Mouse (Mus musculus): ENCODE measurements around the gene Chil1.

Chil1 gene

DNA sequence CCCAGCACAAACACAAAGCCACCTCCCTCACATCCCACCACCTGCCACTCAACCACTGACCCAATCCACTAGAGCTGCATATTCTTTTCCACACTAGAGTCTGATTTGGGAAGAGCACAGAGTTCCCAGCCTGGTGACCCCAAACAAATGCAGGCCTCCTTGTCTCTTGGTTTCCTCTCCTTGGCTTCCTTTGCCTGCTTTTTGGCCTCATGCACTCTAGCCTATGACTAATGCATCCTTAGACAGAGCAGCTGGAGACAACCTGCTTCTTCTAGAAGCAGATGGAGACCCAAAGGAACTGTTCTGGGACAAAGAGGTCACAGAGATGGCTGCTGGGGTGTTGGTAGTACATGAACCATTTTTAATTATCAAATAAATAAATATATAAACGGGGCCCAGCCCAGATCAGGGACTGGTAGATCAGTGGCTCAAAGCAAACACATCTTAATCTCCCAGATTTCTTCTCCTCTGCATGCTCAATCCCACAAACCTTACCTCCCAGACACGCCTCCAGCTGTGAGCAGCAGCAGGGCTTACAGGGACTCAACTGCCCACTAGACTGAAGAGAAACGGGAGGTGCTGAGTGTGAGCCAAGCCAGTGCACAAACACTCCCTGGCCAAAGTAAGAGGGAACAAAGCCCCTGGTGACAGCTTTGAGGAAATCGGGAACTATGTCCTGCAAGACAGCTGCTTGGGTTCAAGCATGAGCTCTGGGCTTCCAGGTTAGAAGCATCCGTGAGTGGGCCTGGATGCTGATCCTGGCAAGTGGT, 48.0 kb downstream of the Chil1 start:
- CTCF ChIA-PET = no interaction called here
- POLR2A ChIA-PET = no interaction called here

DNA sequence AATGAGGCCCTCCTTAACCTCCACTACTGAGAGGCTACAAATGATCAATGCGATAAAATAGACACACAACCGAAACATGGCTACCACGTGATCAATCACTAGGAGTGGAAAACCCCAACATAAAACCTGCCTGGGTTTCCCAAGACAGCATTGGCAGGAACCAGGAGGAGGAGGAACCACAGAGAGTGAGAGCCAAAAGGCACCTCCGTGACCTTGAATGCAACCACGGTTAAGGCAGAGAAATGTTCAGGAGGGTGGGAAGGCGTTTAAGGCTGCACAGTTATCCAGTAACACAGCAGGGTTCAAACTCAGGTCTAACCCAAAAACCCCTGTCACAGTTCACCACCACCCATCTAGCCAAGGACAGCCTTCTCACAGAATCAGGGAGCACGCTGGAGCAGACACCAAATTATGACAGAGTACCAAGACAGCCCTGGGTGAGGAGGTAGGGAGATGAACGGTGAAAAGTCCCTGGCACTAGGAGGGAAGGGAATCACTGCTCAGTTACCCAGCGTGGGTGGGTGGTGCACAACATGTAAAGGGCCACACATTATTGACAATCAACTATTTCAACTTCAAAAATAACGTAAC, 48.8 kb downstream of the Chil1 start:
- POLR2A ChIA-PET = interaction anchor here in 1 of 4 experiments (0.6 to 1.2 kb wide), 2 partner anchors 9 to 560 kb away, joined by 3 to 5 read pairs; no protein-coding TSS in a partner anchor
- CTCF ChIA-PET = interaction anchor here in 2 of 4 experiments (0.6 to 1.6 kb wide), 3 partner anchors 13 to 1715 kb away, joined by 3 to 5 read pairs (median 3); no protein-coding TSS in a partner anchor

DNA sequence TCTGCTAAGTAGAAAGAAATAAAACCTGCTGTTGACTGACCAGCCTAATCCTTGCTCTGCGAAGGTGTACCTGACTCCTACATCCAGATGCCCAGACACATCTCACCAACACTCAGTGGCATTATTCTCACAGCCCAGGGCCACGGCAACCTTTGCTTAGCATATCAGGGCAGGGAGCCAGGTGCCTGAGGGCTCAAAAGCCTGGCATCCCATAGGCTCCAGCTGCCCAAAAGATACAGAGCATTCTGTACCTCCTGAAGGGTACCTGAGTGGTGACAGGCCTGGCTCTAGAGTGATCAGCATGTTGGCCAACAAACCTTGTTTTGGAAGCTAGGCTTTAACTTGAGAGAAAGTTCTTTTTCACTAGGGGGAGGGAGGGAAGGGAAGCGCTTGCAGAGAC, 49.3 kb downstream of the Chil1 start:
- ChIA-PET CTCF (interaction anchor here in 2 of 4 experiments (0.6 to 1.6 kb wide), 3 partner anchors 13 to 1716 kb away, joined by 3 to 5 read pairs (median 3); no protein-coding TSS in a partner anchor), POLR2A (interaction anchor here in 2 of 4 experiments (0.6 to 1.3 kb wide), 3 partner anchors 9 to 560 kb away, joined by 3 to 5 read pairs (median 4); no protein-coding TSS in a partner anchor)

DNA sequence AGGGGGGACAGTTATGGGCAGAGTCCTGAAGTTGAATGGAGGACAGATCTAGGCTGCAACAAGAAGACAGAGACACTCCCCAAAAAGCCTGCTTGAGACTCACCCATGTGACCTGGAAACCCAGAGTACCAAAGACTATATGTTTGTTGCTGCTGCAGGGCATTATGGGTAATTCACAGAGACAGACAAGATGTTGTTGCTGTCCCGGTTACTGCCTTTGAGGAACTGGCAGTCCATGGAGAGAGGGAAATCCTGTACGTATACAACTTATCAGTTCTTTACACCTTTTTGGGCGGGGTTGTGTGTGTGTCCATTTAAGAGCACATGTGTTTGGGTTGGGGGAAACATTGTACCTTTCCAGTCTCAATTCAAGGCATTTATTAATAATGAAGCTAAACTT, 49.7 kb downstream of the Chil1 start:
- ChIA-PET CTCF (interaction anchor here in 2 of 4 experiments (0.6 to 1.6 kb wide), 4 partner anchors 12 to 1716 kb away, joined by 3 to 5 read pairs (median 3); no protein-coding TSS in a partner anchor), POLR2A (interaction anchor here in 2 of 4 experiments (0.6 to 1.3 kb wide), 3 partner anchors 8 to 559 kb away, joined by 3 to 5 read pairs (median 4); no protein-coding TSS in a partner anchor)

DNA sequence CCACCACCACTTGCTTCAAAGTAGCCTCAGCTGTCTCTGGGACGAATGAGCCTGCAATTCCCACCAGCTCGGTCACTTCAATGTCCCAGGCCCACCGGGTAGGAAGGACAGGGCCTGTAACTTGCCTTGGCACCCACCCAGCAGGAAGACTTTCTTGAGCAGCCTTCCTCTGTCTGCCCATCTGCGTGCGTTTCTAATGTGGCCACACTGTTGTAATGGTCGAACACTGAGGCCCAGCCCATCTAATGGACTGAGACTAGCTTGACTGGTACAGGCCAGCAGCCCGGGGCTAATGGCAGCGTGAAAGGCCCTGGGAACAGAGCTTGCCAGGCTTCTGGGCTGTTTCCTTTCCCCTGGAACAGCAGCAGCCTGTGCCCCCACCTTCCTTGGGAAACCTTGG, 50.4 kb downstream of the Chil1 start:
- CTCF ChIA-PET = interaction anchor here in 3 of 4 experiments (0.5 to 1.6 kb wide), 4 partner anchors 12 to 110 kb away, joined by 3 to 5 read pairs (median 3); no protein-coding TSS in a partner anchor
- POLR2A ChIA-PET = interaction anchor here in 2 of 4 experiments (1.3 to 1.8 kb wide), 2 partner anchors 15 to 16 kb away, joined by 4 read pairs; no protein-coding TSS in a partner anchor

DNA sequence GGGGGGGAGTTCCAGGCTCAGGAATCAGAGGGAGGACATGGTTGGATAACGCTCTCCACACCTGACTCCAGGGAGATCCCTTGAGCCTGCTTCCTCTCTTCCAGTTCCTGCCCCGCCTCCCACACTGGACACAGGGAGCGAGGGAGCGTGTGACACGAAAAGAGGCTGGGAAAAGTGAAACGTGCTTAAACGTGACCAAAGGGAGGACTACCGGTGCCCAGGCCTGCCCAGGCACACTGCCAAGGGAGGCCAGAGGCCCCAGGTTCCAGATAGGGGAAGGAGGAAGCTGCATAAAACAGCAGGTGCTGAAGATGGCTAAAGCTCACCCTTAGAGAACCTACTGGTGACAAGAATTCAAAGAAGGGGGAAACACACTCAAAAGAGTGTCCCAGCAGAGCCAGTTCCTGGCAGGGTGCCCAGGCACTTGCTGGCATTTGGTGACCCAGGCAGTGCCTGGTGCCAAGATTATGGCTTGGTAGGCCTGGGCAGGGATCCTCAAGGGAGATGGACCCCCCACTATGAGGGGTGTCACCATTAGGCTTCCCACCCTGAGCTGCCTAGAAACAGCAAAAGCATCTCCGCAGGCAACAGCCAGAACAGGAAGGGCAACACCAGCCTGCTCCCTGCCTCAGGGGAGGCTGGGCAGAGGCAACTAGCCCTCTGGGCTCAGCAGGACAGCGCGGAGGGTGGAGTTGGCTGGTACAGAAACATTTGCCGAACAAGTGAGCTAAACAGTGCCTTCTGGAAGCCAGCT, 51.0 kb downstream of the Chil1 start:
- CTCF ChIA-PET = interaction anchor here in 2 of 4 experiments (0.5 to 1.9 kb wide), 3 partner anchors 35 to 113 kb away, joined by 3 to 5 read pairs (median 4); no protein-coding TSS in a partner anchor
- POLR2A ChIA-PET = interaction anchor here in 2 of 4 experiments (0.9 to 1.8 kb wide), 3 partner anchors 10 to 35 kb away, joined by 3 to 4 read pairs (median 3); no protein-coding TSS in a partner anchor

DNA sequence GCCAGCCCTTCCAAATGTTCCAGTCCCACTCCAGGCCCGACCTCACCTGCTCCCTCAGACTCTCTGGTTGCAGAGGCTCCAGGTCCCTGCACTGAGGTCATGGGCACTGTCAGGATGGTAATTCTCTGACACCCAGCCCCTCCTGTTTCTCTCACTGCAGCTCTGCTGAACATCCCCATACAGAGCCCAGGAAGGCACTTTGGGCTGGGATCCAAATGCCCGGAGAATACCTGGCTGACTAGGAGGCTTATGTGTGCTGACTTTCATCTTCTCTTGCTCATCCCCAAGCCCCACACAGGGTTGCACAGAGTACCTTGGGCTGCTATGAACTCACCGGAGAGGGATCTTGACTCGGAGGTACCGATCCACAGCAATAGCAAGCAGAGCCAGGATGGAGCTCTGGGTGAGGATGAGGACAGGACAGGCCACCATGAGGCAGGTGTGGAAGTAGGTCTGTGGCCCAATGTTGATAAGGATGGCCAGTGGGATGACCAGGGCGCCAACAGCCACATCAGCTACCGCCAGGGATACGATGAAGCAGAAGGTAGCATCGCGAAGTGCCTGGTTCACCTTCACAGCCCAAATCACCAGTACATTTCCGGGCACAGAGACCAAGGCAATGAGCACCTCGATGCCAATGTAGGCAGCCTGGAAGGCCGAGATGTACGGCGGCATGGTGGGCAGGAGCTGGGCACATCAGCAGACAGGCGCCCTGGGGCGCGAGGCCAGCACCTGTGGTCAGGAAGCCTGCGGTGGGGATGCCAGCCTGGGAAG, 51.9 kb downstream of the Chil1 start:
- ChIA-PET POLR2A (interaction anchor here in 2 of 4 experiments (0.5 to 1.8 kb wide), 7 partner anchors 11 to 379 kb away, joined by 3 to 6 read pairs (median 4); no protein-coding TSS in a partner anchor), CTCF (interaction anchor here in 3 of 4 experiments (1.4 to 2.7 kb wide), 4 partner anchors 10 to 114 kb away, joined by 3 to 8 read pairs (median 4); no protein-coding TSS in a partner anchor)

DNA sequence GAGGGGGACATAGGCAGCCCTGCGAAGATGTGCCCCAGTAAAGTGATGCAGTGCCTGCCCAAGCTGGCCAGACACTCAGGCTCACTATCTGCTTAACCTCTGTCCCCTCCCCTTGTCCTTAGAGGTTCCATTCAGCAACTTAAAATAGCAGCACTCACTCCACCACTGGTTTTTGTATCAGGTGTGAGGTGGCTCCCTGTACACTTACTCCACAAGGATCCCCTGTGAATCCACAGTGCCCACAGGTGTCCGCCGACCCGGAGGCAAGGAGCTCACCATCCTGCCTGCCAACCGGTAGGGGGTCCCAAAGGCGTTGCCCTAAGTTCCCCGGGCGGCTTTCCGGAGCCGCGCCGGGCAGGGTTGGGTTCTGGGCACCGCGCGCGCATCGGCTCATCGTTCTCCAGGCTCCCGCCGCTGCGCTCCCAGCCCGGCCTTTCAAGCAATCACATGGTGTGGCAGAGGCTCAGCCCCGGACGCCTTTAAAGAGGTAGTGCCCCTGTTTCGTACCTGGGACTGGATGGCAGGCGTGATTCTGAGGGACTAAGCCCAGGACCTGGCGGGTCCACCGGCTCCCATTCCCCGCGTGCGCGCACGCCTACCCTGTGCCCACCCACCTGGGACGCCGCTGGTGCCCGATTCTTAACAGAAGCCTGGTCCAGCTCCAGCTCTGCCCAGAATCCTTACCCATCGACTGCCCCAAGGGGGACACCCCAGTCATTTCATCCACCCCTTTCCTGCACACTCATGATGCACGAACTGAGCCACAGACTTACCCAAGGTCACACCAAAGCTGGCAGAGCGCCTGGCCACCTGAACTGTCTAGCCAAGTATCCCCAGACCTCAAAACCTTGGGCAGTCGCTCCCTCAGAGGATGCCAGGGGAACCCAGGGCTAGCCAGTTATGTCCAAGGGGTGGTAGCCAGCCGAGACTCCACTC, 52.7 kb downstream of the Chil1 start:
- POLR2A ChIA-PET = interaction anchor here in 3 of 4 experiments (0.5 to 1.7 kb wide), 7 partner anchors 10 to 380 kb away, joined by 3 to 6 read pairs (median 3); no protein-coding TSS in a partner anchor
- CTCF ChIA-PET = interaction anchor here in 3 of 4 experiments (0.7 to 2.7 kb wide), 6 partner anchors 10 to 114 kb away, joined by 3 to 8 read pairs (median 4); no protein-coding TSS in a partner anchor

DNA sequence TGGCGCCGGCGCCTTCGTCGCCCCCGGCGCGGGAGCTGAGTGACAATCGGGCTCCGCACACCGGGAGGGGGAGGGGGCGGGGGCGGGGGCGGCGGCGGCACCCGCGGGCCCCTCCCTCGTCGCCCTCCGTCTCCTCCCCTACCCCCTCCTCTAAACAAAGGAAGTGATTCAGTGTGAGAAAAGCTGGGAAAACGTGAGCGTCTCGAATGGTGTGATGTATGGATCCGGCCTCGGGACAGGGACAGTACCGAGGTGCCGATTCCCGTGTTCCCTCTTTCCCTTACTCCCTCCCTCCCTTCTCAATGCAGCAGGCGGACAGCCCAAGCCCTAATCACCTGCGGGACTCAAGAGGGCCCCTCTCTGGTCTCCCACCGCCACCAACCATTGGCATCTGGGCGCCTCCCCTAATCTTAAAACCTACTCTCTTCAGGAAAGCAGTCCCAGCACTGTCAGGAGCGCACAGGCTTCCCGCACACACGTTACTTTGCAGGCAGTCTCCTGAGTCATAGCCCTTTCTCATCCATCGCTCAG, 53.5 kb downstream of the Chil1 start, which contains the start of gene Adora1:
Gene Adora1 (minus strand): TSS at position 41 of the 531 bp plus-strand sequence.
- ChIA-PET CTCF (interaction anchor here in 2 of 4 experiments (0.7 to 2.7 kb wide), 6 partner anchors 9 to 115 kb away, joined by 3 to 8 read pairs (median 3); no protein-coding TSS in a partner anchor), POLR2A (interaction anchor here in 3 of 4 experiments (0.6 to 1.7 kb wide), 6 partner anchors 13 to 853 kb away, joined by 3 to 4 read pairs (median 3); no protein-coding TSS in a partner anchor)

DNA sequence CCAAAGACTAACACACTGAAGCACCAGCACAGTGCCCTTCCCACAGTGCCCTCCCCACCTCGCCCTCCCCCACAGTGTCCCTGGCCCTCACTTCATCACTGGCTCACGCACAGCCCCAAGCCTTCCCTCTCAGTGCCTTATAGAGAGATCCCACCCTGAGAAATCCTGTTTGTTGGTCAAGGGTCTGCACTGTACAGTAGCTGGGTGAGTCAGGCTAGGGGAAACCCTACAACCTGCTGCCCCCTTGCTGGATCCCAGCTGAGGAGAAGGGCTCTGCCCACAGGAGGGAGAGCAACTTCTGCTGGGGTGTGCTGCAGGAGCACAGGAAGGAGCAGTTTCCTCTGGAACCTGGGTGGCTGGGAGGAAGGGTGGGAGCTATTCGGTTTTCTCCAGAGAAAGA, 54.2 kb downstream of the Chil1 start:
- POLR2A ChIA-PET = interaction anchor here in 1 of 4 experiments (0.6 to 0.9 kb wide), 2 partner anchors 47 to 69 kb away, joined by 3 read pairs; no protein-coding TSS in a partner anchor

DNA sequence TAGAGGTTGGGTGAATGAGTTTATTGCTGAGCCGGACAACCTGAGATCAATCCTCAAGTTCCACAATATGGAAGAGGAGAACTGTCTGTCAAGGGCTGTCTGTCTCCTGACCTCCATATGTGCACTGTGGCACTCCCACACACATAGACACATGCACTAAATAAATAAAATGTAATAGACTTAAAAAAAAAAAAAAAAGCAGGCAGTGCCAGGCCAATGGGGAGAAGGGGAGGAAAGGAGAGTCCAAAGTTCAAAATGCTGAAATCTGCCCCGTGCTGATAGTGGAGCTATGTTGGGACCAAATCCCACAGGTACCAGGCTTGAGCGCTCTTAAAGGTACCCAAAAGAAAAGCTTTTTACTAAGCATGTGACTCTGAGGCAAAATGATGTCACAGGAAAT, 55.5 kb downstream of the Chil1 start:
- CTCF ChIA-PET = interaction anchor here in 1 of 4 experiments (0.7 kb wide), 1 partner anchor 89 kb away, joined by 3 read pairs; no protein-coding TSS in a partner anchor
- POLR2A ChIA-PET = interaction anchor here in 2 of 4 experiments (0.5 to 1.4 kb wide), 3 partner anchors 24 to 83 kb away, joined by 3 to 4 read pairs (median 3); no protein-coding TSS in a partner anchor

More for the DNA sequence above, 54.2 kb downstream of the Chil1 start:
- CTCF ChIA-PET = interaction anchor here in 2 of 4 experiments (0.8 to 2.7 kb wide), 3 partner anchors 8 to 116 kb away, joined by 3 to 8 read pairs (median 3); no protein-coding TSS in a partner anchor
